ENCODE assay signal across 14 mouse cellular contexts in genomic region chr11:115155053-115155634, GRCm38 (mm10). TPM values are rescaled to one million over a fixed set of nuclear protein-coding genes. Genes with fewer than 3 reads are reported as not detected.
DNase-seq lines count a peak whose midpoint lies in the region; TF ChIP-seq lines count a peak whose summit lies in the region.
"Had no signal": no experiment of that assay in that cellular context is flagged by ENCODE, and none has a peak within 500 bp of the region (broad histone marks: within the 10 kb centered on the region; RNA-seq: fewer than 3 reads in every experiment).

No protein-coding gene starts in this region.

- peaks cover 51% of the 10 kb centered on the region for H3K4me1 ChIP-seq in spleen, adult 2 months (ENCODE audit: control insufficient read depth, insufficient read depth, insufficient read length)
- H3K4me1 ChIP-seq in small intestine, adult 2 months (ENCODE audit: control insufficient read depth, insufficient read depth, insufficient read length, low read length), result peaks cover 13% of the 10 kb centered on the region

- no peak for TF ChIP-seq POLR2A in spleen, adult 2 months (IDR thresholded peaks at IDR 0.05; ENCODE audit: low read depth, low read length)
- TF ChIP-seq POLR2A in small intestine, adult 2 months (IDR thresholded peaks at IDR 0.05; ENCODE audit: low read depth, low read length), result no peak

- H3K36me3 ChIP-seq in spleen, adult 2 months (ENCODE audit: control insufficient read depth, insufficient read depth, low read length), result no peaks in the 10 kb centered on the region
- H3K36me3 ChIP-seq in small intestine, adult 2 months (ENCODE audit: control insufficient read depth, insufficient read depth, low read length), result no peaks in the 10 kb centered on the region
- H3K36me3 ChIP-seq: neural tube, embryonic 13.5 days had no signal

- no peak for TF ChIP-seq CTCF in spleen, adult 2 months (IDR thresholded peaks at IDR 0.05; ENCODE audit: extremely low read depth, insufficient read depth, insufficient read length, insufficient replicate concordance)
- TF ChIP-seq CTCF in small intestine, adult 2 months (IDR thresholded peaks at IDR 0.05; ENCODE audit: extremely low read depth, insufficient read length, insufficient replicate concordance, low read depth, low read length), result no peak

- DNase-seq in cerebellum, adult 11-12 months, result peak; percentile 39
- DNase-seq in cerebellum, adult 8-10 months, result no peak
- DNase-seq in spleen, adult 2 months (ENCODE audit: low read depth in 1 of 2, low spot score in 2 of 2), result no peak
- DNase-seq in spleen, adult 12 weeks (ENCODE audit: low spot score), result no peak
- no peak for DNase-seq in frontal cortex, adult 2 months (ENCODE audit: extremely low spot score in 1 of 2, low spot score in 1 of 2)
- no peak for DNase-seq in testis, postnatal 14 days (ENCODE audit: low spot score)
- DNase-seq in urinary bladder, adult 18-20 months (ENCODE audit: low spot score in 2 of 2), result no peak
- DNase-seq: B cell, adult 2 months; cerebellum, adult 18-20 months; kidney, postnatal 25 days; lung, adult 2 months had no signal

- H3K27me3 ChIP-seq in spleen, adult 2 months (ENCODE audit: control insufficient read depth, insufficient read depth, low read length), result no peaks in the 10 kb centered on the region
- 0 out of 2 replicates have a peak, but pooled peaks cover 6% of the 10 kb centered on the region for H3K27me3 ChIP-seq in small intestine, adult 2 months (ENCODE audit: control insufficient read depth, insufficient read depth, low read length)

- 5% methylated on average over 5 of the region's 5 CpGs for WGBS in spleen, adult 2 months
- WGBS in small intestine, adult 2 months, result 9% methylated on average over 5 of the region's 5 CpGs

- peak overlapping the region; percentile 56 for H3K4me3 ChIP-seq in spleen, adult 2 months (ENCODE audit: extremely low read depth, insufficient read depth, insufficient read length)
- H3K4me3 ChIP-seq in small intestine, adult 2 months (ENCODE audit: low read depth, low read length), result peak overlapping the region; percentile 43
- H3K4me3 ChIP-seq: neural tube, embryonic 13.5 days had no signal

- H3K27ac ChIP-seq in spleen, adult 2 months (ENCODE audit: insufficient read depth, low read length), result peak overlapping the region; percentile 73
- H3K27ac ChIP-seq in small intestine, adult 2 months (ENCODE audit: insufficient read depth, low read depth, low read length), result peak overlapping the region; percentile 10; the same call in 1 of the 2 replicates
- H3K27ac ChIP-seq: neural tube, embryonic 13.5 days had no signal

RNA-seq across cellular contexts. Expression of gene Slc9a3r1, which starts 8.0 kb away (rescaled TPM):
- 51.5 and 63.7 TPM in 2 replicates for polyA plus RNA-seq in spleen, adult 2 months (2012; rRNA removed)
- polyA plus RNA-seq in small intestine, adult 2 months (2012; rRNA removed), result 314 and 949 TPM in 2 replicates
- polyA plus RNA-seq in frontal cortex, adult 2 months (2012; rRNA removed), result 85.4 and 93.7 TPM in 2 replicates

RNA-seq across cellular contexts. Expression of gene Cd300lf, which starts 21.4 kb away (rescaled TPM):
- 24.7 and 31.4 TPM in 2 replicates for polyA plus RNA-seq in spleen, adult 2 months (2012; rRNA removed)
- 3.9 and 6.9 TPM in 2 replicates for polyA plus RNA-seq in small intestine, adult 2 months (2012; rRNA removed)
- 0.12 and 0.29 TPM in 2 replicates for polyA plus RNA-seq in frontal cortex, adult 2 months (2012; rRNA removed)
- polyA plus RNA-seq: embryonic facial prominence, embryonic 11.5 days had no signal

RNA-seq across cellular contexts. Expression of gene Tmem104, which starts 32.1 kb away (rescaled TPM):
- polyA plus RNA-seq in spleen, adult 2 months (2012; rRNA removed), result 16.3 and 16.5 TPM in 2 replicates
- 10.0 and 21.0 TPM in 2 replicates for polyA plus RNA-seq in small intestine, adult 2 months (2012; rRNA removed)
- 10.2 and 10.4 TPM in 2 replicates for polyA plus RNA-seq in frontal cortex, adult 2 months (2012; rRNA removed)

RNA-seq across cellular contexts. Expression of gene Nat9, which starts 32.5 kb away (rescaled TPM):
- 12.3 and 12.5 TPM in 2 replicates for polyA plus RNA-seq in spleen, adult 2 months (2012; rRNA removed)
- polyA plus RNA-seq in small intestine, adult 2 months (2012; rRNA removed), result 22.7 and 35.6 TPM in 2 replicates
- polyA plus RNA-seq in frontal cortex, adult 2 months (2012; rRNA removed), result 36.2 and 36.9 TPM in 2 replicates
